Mouse (Mus musculus): ENCODE measurements around the gene Cops7a. TPM values are rescaled to one million over a fixed set of nuclear protein-coding genes. Genes with fewer than 3 reads are reported as not detected.
A peak's percentile ranks its signal among the peaks of the same experiment; 100 is the strongest.

Gene Cops7a
- polyA plus RNA-seq, 1 experiment: not detected

DNA sequence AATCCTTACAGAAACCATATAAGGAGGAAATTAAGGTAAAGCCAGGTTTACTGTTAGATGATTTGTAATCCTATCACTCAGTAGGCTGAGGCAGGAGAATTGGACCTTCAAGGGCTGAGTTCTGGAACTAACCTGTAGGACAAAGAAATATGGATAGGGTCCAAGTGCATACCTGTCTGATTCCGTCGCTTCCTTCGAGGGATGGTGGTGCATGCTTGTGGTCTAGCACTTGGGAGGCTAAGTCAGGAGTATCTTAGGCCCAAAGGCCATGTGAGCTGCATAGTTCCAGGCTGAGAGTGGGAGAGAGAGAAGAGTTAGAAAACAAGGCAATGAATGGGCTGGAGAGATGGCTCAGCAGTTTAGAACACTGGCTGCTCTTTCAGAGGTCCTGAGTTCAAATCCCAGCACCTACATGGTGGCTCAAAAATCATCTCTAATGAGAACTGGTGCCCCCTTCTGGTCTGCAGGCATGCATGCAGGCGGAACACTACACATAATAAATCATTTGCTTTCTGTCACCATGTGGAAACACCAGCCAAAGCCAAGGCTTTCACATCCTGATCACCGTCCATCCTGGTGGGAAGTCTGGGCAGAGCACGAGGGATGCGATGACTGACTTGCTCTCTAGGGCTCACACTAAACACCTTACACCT is 1.3 kb upstream of the Cops7a start:
- no peak for TF ChIP-seq POLR2A (IDR thresholded peaks at IDR 0.05; ENCODE audit: insufficient read depth, low read depth, low read length)
- TF ChIP-seq CTCF (IDR thresholded peaks at IDR 0.05; ENCODE audit: insufficient read depth, low read depth, low read length): no peak
- 97% methylated on average over 7 of the region's 7 CpGs for WGBS
- Histone ChIP-seq H3K4me3 (ENCODE audit: insufficient read depth, low read depth, low read length) (no peak overlapping the region), H3K4me1 (ENCODE audit: control insufficient read depth, insufficient read depth, low read length) (peaks cover 6% of the 10 kb centered on the region), H3K27ac (ENCODE audit: insufficient read depth, low read depth, low read length) (no peak overlapping the region)

DNA sequence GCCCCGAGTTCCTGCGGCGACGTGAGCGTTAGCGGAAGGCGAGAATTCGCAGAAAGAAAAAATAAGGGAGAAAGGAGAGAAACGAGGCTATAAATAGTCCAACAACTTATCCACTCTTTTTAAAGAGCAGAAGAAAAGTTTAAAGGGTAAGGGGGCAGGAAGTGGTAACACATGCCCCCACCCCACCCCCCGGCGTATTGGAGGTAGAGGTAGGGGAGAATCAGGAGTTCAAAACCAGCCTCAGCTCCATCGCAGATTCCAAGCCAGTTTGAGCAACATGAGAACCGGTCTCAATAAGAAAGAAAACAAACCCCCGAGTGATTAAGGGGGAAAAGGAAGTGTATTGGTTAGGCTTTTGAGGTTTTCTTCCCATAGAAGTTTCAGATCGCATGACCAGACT is 409 bp upstream of the Cops7a start:
- Histone ChIP-seq H3K27ac (ENCODE audit: insufficient read depth, low read depth, low read length) (peak overlapping the region; percentile 74; the same call in 1 of the 2 replicates), H3K4me1 (ENCODE audit: control insufficient read depth, insufficient read depth, low read length) (peaks cover 6% of the 10 kb centered on the region), H3K4me3 (ENCODE audit: insufficient read depth, low read depth, low read length) (peak overlapping the region; percentile 92)
- no peak for TF ChIP-seq CTCF (IDR thresholded peaks at IDR 0.05; ENCODE audit: insufficient read depth, low read depth, low read length)
- no peak for TF ChIP-seq POLR2A (IDR thresholded peaks at IDR 0.05; ENCODE audit: insufficient read depth, low read depth, low read length)
- WGBS: 8% methylated on average over 15 of the region's 15 CpGs

DNA sequence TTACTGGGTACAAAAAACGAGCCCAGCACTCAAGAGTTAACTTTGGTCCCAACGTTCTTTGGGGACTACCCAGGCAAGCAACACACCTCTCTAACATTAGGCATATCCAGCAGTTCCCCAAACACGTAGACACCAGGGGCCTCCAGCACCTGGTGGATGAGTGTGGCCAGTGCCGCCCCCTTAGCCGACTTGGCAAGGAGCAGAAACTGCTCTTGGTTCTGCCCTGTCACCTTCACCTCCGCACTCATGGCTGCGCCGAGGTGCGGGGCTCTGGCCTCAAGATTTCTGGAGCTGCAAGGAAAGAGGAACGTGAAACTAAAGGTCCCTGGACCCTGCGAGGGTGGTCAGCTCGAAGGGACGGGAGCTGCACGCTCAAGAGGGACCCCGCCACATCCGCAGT is 700 bp downstream of the Cops7a start:
- TF ChIP-seq POLR2A (IDR thresholded peaks at IDR 0.05; ENCODE audit: insufficient read depth, low read depth, low read length) (no peak), CTCF (IDR thresholded peaks at IDR 0.05; ENCODE audit: insufficient read depth, low read depth, low read length) (no peak)
- Histone ChIP-seq H3K4me1 (ENCODE audit: control insufficient read depth, insufficient read depth, low read length) (peaks cover 6% of the 10 kb centered on the region), H3K4me3 (ENCODE audit: insufficient read depth, low read depth, low read length) (peak overlapping the region; percentile 92), H3K27ac (ENCODE audit: insufficient read depth, low read depth, low read length) (no peak overlapping the region)
- 39% methylated on average over 16 of the region's 16 CpGs for WGBS

DNA sequence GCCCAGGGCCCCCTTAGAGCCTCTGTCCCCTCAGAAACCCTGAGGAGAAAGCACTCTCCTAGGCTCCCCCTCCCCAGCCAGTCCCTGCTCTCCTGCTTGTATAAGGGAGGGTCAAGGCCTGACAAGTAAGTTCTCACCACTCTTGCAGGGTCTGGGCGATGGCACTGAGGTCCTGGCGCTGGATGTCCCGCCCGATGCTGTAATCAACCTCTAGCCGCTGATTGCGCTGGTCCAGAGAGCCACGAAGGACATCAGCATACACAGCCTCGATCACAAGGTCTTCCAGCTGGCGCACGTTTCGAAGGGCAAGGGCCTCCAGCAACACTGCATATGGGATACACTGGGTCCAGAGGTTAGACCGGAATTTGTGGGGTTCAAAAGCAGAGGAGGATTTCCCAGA is 4.3 kb downstream of the Cops7a start:
- TF ChIP-seq POLR2A (IDR thresholded peaks at IDR 0.05; ENCODE audit: insufficient read depth, low read depth, low read length) (no peak), CTCF (IDR thresholded peaks at IDR 0.05; ENCODE audit: insufficient read depth, low read depth, low read length) (no peak)
- Histone ChIP-seq H3K4me3 (ENCODE audit: insufficient read depth, low read depth, low read length) (no peak overlapping the region), H3K27ac (ENCODE audit: insufficient read depth, low read depth, low read length) (no peak overlapping the region), H3K4me1 (ENCODE audit: control insufficient read depth, insufficient read depth, low read length) (peaks cover 6% of the 10 kb centered on the region)
- 95% methylated on average over 12 of the region's 12 CpGs for WGBS

DNA sequence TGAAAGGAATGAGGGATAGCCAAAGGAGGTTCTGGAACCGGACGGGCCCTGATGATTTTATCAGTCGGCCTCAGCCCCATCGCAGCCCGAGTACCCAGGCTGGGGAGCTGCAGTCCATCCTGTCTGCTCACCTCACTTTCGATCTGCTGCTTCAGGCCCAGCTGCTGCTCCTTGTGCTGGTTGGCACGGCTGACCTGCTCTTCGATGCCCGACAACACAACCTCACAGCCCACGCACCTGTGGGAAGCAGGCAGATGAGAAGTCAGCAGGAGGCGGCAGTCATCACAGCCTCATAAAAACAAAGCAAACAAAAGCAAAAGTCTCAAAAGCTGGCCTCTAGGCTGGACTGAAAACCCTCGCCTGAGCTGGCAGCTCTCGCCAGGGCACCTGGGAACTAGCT is 5.4 kb downstream of the Cops7a start:
- Histone ChIP-seq H3K4me3 (ENCODE audit: insufficient read depth, low read depth, low read length) (no peak overlapping the region), H3K27ac (ENCODE audit: insufficient read depth, low read depth, low read length) (no peak overlapping the region), H3K4me1 (ENCODE audit: control insufficient read depth, insufficient read depth, low read length) (peaks cover 5% of the 10 kb centered on the region)
- WGBS: 88% methylated on average over 13 of the region's 13 CpGs
- TF ChIP-seq CTCF (IDR thresholded peaks at IDR 0.05; ENCODE audit: insufficient read depth, low read depth, low read length) (no peak), POLR2A (IDR thresholded peaks at IDR 0.05; ENCODE audit: insufficient read depth, low read depth, low read length) (no peak)

DNA sequence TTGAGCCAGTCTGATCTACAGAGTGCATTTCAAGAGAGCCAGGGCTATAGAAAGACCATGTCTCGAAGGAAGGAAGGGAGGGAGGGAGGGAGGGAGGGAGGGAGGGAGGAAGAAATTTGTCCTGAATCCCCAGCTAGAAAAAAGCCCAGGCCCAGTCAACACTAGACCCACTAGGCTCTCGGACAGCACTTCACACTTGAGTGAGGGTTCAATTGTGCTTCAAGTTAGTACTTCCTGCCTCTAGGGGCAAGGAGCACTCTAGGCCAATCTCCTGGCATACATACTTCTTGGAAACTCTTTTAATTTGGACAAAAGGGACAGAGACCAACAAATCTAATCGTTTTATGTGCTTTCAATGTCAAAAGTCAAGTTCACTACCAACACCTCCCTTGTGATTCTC is 7.2 kb downstream of the Cops7a start:
- no peak overlapping the region for H3K4me3 ChIP-seq (ENCODE audit: insufficient read depth, low read depth, low read length)
- no peak for TF ChIP-seq CTCF (IDR thresholded peaks at IDR 0.05; ENCODE audit: insufficient read depth, low read depth, low read length)
- TF ChIP-seq POLR2A (IDR thresholded peaks at IDR 0.05; ENCODE audit: insufficient read depth, low read depth, low read length): no peak
- no peak overlapping the region for H3K27ac ChIP-seq (ENCODE audit: insufficient read depth, low read depth, low read length)
- no peaks in the 10 kb centered on the region for H3K4me1 ChIP-seq (ENCODE audit: control insufficient read depth, insufficient read depth, low read length)
- WGBS: 93% methylated on average over 3 of the region's 3 CpGs

DNA sequence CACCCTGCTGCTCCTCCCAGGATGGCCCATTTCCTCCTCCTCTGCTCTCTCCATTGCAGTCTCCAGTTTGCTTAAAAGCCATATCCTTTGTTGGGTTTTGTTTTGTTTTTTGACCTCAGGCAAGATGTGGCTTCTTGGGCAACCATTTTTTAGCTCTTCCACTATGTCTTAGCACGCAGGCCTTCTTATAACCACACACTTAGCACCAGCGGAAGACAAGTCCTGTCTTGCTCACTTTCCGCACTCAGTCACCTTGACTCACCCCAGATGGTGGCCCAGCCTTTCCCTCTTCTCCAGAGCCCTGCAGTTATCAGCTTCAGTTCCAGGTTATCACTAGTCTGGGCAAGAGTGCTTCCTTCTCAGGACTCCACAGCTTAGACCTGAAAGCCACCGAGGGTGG is 10.1 kb downstream of the Cops7a start:
- H3K4me3 ChIP-seq (ENCODE audit: insufficient read depth, low read depth, low read length): no peak overlapping the region
- WGBS: 97% methylated on average over 4 of the region's 4 CpGs
- no peak for TF ChIP-seq POLR2A (IDR thresholded peaks at IDR 0.05; ENCODE audit: insufficient read depth, low read depth, low read length)
- no peak for TF ChIP-seq CTCF (IDR thresholded peaks at IDR 0.05; ENCODE audit: insufficient read depth, low read depth, low read length)
- no peaks in the 10 kb centered on the region for H3K4me1 ChIP-seq (ENCODE audit: control insufficient read depth, insufficient read depth, low read length)
- H3K27ac ChIP-seq (ENCODE audit: insufficient read depth, low read depth, low read length): no peak overlapping the region

DNA sequence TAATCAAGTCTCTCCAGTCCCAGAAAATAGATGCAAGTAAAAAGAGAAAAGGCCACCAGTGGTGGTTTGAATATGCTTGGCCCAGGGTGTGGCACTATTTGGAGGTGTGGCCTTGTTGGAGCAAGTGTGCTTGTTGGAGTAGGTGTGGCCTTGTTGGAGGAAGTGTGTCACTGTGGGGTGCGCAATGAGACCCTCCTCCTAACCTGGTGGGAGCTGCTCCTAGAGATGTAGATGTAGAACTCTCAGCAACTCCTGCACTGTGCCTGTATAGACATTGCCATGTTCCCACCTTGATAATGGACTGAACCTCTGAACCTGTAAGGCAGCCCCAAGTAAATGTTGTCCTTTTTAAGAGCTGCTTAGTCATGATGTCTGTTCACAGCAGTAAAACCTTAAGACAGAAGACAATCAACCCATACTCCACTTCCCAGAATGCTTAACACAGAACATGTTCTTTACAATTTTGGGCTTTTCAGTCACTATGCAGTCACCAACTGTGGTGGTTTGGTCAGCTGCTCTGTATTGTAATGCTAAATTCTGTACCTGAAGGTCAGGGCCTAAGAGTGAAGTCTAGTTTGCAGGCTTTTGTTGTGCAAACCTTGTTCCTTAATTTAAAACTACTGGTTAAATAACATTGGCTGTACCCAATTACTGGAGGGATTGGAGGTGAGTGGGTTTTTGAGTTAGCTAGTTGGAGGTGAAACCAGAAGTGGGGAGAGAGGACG is 11.2 kb downstream of the Cops7a start:
- WGBS: 89% methylated on average over 2 of the region's 2 CpGs
- Histone ChIP-seq H3K27ac (ENCODE audit: insufficient read depth, low read depth, low read length) (no peak overlapping the region), H3K4me3 (ENCODE audit: insufficient read depth, low read depth, low read length) (no peak overlapping the region), H3K4me1 (ENCODE audit: control insufficient read depth, insufficient read depth, low read length) (no peaks in the 10 kb centered on the region)
- TF ChIP-seq CTCF (IDR thresholded peaks at IDR 0.05; ENCODE audit: insufficient read depth, low read depth, low read length): no peak
- TF ChIP-seq POLR2A (IDR thresholded peaks at IDR 0.05; ENCODE audit: insufficient read depth, low read depth, low read length): no peak

DNA sequence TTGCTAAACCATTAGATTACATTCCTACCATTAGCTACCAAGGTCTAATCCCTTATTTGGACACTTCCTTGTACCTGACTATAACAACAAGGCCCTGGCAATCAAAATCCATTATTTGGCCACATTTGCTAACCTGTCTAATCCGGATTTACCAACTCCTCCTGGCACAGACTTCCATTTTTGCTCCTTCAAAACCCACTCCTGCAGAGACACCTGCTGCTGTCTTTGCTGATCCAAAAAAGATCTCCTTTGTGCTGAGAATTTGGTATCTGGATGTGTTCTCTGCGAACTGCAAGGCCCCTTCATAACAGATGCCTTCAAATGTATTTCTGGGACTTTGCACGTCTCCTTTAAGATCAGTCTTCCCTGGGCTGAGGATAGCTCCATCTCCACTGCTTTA is 21.8 kb downstream of the Cops7a start:
- Histone ChIP-seq H3K4me1 (ENCODE audit: control insufficient read depth, insufficient read depth, low read length) (no peaks in the 10 kb centered on the region), H3K4me3 (ENCODE audit: insufficient read depth, low read depth, low read length) (no peak overlapping the region), H3K27ac (ENCODE audit: insufficient read depth, low read depth, low read length) (no peak overlapping the region)
- 89% methylated on average over 3 of the region's 3 CpGs for WGBS
- TF ChIP-seq POLR2A (IDR thresholded peaks at IDR 0.05; ENCODE audit: insufficient read depth, low read depth, low read length) (no peak), CTCF (IDR thresholded peaks at IDR 0.05; ENCODE audit: insufficient read depth, low read depth, low read length) (no peak)

All from olfactory bulb, adult 2 months (tissue).